Mouse (Mus musculus): ENCODE data around the gene Catsperd. TPM values are rescaled to one million over a fixed set of nuclear protein-coding genes. Genes with fewer than 3 reads are reported as not detected.
A peak's percentile ranks its signal among the peaks of the same experiment; 100 is the strongest.
"Not testable (repeated sequence)": the region's sequence is repeated elsewhere in the genome, so short reads cannot be mapped to it uniquely, and the experiment has no call there.

Gene Catsperd
- polyA plus RNA-seq, 1 experiment from 2014 or later: 0.50 TPM

DNA sequence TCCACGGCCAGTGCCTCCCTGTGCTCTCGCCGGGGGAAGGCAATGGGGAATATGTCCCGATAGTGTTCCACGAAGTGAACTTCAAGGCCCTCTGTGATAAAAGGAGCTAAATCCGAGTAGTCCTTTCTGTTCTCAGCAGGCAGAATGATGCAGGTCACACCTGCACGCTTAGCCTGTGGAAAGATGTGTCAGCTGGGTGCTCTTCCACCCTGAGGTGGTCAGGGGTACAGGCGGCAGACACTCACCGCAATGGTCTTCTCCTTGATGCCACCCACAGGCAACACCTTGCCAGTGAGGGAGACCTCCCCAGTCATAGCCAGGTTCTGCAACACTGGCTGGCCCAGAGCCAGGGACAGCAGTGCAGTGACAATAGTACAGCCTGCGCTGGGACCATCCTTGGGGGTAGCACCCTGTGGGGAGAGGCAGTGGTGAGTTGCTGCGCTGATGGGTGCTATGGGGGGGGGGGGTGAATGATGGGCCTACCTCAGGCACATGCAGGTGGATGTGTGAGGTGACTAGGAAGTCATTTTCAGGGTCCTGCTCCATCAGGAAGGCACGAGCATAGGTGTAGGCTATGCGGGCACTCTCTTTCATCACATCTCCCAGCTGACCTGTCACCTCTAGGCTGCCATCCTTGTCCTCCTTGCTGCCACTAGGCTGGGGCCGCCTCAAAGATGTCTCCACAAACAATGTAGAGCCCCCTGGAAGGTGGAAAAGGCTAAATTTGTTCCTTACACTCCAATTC is 13.4 kb upstream of the Catsperd start:
- Histone ChIP-seq H3K9me3 (replicated peaks) (no peaks in the 10 kb centered on the region), H3K27ac (peak overlapping the region; percentile 83), H3K4me3 (peak overlapping the region; percentile 80), H3K4me1 (peaks cover 51% of the 10 kb centered on the region), H3K4me2 (peak overlapping the region; percentile 88), H3K27me3 (replicated peaks) (no peaks in the 10 kb centered on the region), H3K9ac (peak overlapping the region; percentile 91), H3K36me3 (peaks cover 59% of the 10 kb centered on the region)
- ATAC-seq: no peak
- WGBS (ENCODE audit: insufficient replicate concordance): 20% methylated on average over 14 of the region's 14 CpGs

- Histone ChIP-seq H3K9ac (peak overlapping the region; percentile 91), H3K36me3 (peaks cover 66% of the 10 kb centered on the region), H3K27me3 (replicated peaks) (no peaks in the 10 kb centered on the region), H3K4me3 (peak overlapping the region; percentile 80), H3K4me1 (peaks cover 47% of the 10 kb centered on the region), H3K27ac (peak overlapping the region; percentile 83), H3K9me3 (replicated peaks) (no peaks in the 10 kb centered on the region), H3K4me2 (peak overlapping the region; percentile 88)
- WGBS (ENCODE audit: insufficient replicate concordance): 75% methylated on average over 11 of the region's 11 CpGs
- no peak for ATAC-seq
Measured at GRCm38 (mm10) chr17:56615136-56615784, 12.7 kb upstream of the Catsperd start.

DNA sequence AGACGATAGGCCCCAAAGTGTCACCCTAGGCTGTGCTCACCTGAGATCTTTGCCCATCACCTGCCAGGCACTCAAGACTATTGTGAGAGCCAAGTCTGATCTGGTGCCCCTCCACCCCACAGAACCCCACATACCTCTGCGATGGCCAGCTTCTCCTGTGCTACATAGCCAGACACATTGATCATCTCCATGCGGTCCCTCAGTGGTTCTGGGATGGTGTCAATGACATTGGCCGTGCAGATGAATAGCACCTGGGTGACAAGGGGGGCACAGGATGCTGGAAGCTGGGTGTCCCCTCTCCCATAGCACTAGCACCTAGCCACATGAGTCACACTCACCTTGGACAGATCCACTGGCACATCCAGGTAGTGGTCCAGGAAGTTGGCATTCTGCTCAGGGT is 12.2 kb upstream of the Catsperd start:
- no peak overlapping the region for H3K4me2 ChIP-seq
- peaks cover 42% of the 10 kb centered on the region for H3K4me1 ChIP-seq
- peaks cover 71% of the 10 kb centered on the region for H3K36me3 ChIP-seq
- H3K27ac ChIP-seq: no peak overlapping the region
- H3K9me3 ChIP-seq (replicated peaks): no peaks in the 10 kb centered on the region
- no peak for ATAC-seq
- H3K27me3 ChIP-seq (replicated peaks): no peaks in the 10 kb centered on the region
- H3K9ac ChIP-seq: 0 out of 2 replicates have a peak overlapping the region, but pooled peaks have one; percentile 91
- no peak overlapping the region for H3K4me3 ChIP-seq
- 75% methylated on average over 4 of the region's 4 CpGs for WGBS (ENCODE audit: insufficient replicate concordance)

DNA sequence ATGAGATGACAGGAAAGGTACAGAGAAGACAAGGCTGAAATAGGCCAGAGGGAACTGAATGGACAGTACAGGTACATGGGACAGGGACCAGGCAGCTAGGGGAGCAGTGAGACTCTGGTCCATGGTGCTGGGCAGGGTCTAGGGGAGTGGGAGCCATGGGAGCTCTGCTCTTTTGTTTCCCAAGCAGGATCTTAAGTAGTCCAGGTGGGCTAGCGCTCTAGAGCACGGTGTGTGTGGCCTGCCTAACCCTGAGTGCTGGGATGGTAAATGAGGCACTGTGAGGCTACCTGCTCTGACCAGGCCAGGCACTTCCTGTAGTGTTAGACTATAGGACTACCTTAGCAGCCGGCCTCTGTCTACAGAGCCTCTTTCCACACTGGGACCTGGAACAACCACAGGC is 11.2 kb upstream of the Catsperd start:
- Histone ChIP-seq H3K4me1 (peaks cover 32% of the 10 kb centered on the region), H3K27me3 (replicated peaks) (no peaks in the 10 kb centered on the region), H3K36me3 (peaks cover 80% of the 10 kb centered on the region), H3K9ac (0 out of 2 replicates have a peak overlapping the region, but pooled peaks have one; percentile 3), H3K9me3 (replicated peaks) (no peaks in the 10 kb centered on the region), H3K27ac (no peak overlapping the region), H3K4me3 (no peak overlapping the region), H3K4me2 (no peak overlapping the region)
- 86% methylated on average over 3 of the region's 3 CpGs for WGBS (ENCODE audit: insufficient replicate concordance)
- ATAC-seq: no peak

DNA sequence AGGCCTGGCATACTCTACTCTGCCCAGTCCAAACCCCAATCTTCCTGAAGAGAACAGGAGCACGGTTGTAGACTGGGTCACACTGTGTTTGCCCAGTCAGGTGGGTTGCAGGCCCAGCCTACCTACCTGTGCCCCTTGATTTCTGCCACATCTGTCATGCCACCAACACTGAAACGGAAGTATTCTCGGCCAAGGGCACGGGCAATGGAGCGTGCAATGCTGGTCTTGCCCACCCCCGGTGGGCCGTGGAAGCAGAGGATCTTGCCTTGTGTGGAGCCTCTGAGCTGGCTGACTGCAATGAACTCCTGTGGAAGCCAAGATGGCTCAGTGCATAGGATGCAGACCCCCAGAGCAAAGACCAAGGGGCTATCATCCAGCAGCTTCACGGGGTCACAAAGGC is 10.3 kb upstream of the Catsperd start:
- peaks cover 23% of the 10 kb centered on the region for H3K4me1 ChIP-seq
- H3K4me2 ChIP-seq: no peak overlapping the region
- H3K27me3 ChIP-seq (replicated peaks): no peaks in the 10 kb centered on the region
- WGBS (ENCODE audit: insufficient replicate concordance): 87% methylated on average over 8 of the region's 8 CpGs
- H3K36me3 ChIP-seq: peaks cover 89% of the 10 kb centered on the region
- H3K4me3 ChIP-seq: no peak overlapping the region
- H3K9me3 ChIP-seq (replicated peaks): no peaks in the 10 kb centered on the region
- ATAC-seq: no peak
- no peak overlapping the region for H3K9ac ChIP-seq
- H3K27ac ChIP-seq: no peak overlapping the region

- 44% methylated on average over 3 of the region's 3 CpGs for WGBS (ENCODE audit: insufficient replicate concordance)
- peaks cover 32% of the 10 kb centered on the region for H3K4me1 ChIP-seq
- peaks cover 49% of the 10 kb centered on the region for H3K36me3 ChIP-seq
- H3K4me3 ChIP-seq: peak overlapping the region; percentile 99
- peak overlapping the region; percentile 91 for H3K9ac ChIP-seq
- peak overlapping the region; percentile 94 for H3K4me2 ChIP-seq
- peaks cover 11% of the 10 kb centered on the region; the same call in 1 of the 2 replicates for H3K27me3 ChIP-seq (replicated peaks)
- no peaks in the 10 kb centered on the region for H3K9me3 ChIP-seq (replicated peaks)
- no peak overlapping the region for H3K27ac ChIP-seq
- no peak for ATAC-seq
Measured at GRCm38 (mm10) chr17:56625495-56625894, 2.4 kb upstream of the Catsperd start.

GRCm38 (mm10) chr17:56626260-56626659 is 1.7 kb upstream of the Catsperd start:
- peak overlapping the region; percentile 94 for H3K4me2 ChIP-seq
- peak overlapping the region; percentile 91 for H3K9ac ChIP-seq
- ATAC-seq: no peak; the same call in 1 of the 2 replicates
- no peaks in the 10 kb centered on the region for H3K9me3 ChIP-seq (replicated peaks)
- H3K36me3 ChIP-seq: peaks cover 41% of the 10 kb centered on the region
- under 1% methylated on average over 32 of the region's 32 CpGs for WGBS (ENCODE audit: insufficient replicate concordance)
- H3K27ac ChIP-seq: peak overlapping the region; percentile 78
- peak overlapping the region; percentile 99 for H3K4me3 ChIP-seq
- H3K4me1 ChIP-seq: peaks cover 32% of the 10 kb centered on the region
- H3K27me3 ChIP-seq (replicated peaks): peaks cover 11% of the 10 kb centered on the region; the same call in 1 of the 2 replicates

GRCm38 (mm10) chr17:56626754-56627470 is 1.0 kb upstream of the Catsperd start, which contains the start of gene Lonp1:
Gene Lonp1, minus strand, starts transcription at chr17:56626887.
- Histone ChIP-seq H3K9ac (peak within 1 kb of the TSS; percentile 91), H3K27me3 (replicated peaks) (peaks cover 11% of the 10 kb centered on the region; the same call in 1 of the 2 replicates), H3K36me3 (peaks cover 35% of the 10 kb centered on the region), H3K27ac (peak within 1 kb of the TSS; percentile 78), H3K4me1 (peaks cover 32% of the 10 kb centered on the region), H3K9me3 (replicated peaks) (no peaks in the 10 kb centered on the region), H3K4me3 (peak within 1 kb of the TSS; percentile 99), H3K4me2 (peak within 1 kb of the TSS; percentile 94)
- under 1% methylated on average over 51 of the region's 51 CpGs for WGBS (ENCODE audit: insufficient replicate concordance)
- ATAC-seq: peak; percentile 85

- not testable (repeated sequence) for H3K36me3 ChIP-seq; H3K27ac ChIP-seq; ATAC-seq; H3K9me3 ChIP-seq (replicated peaks); H3K9ac ChIP-seq; H3K4me2 ChIP-seq; H3K4me3 ChIP-seq
- Histone ChIP-seq H3K4me1 (peaks cover 26% of the 10 kb centered on the region), H3K27me3 (replicated peaks) (peaks cover 24% of the 10 kb centered on the region)
- WGBS (ENCODE audit: insufficient replicate concordance): 81% methylated on average over 27 of the region's 27 CpGs
Measured at GRCm38 (mm10) chr17:56629800-56630781, 2.1 kb downstream of the Catsperd start.

GRCm38 (mm10) chr17:56631807-56632206 is 3.9 kb downstream of the Catsperd start:
- H3K27ac ChIP-seq: no peak overlapping the region
- no peak for ATAC-seq
- H3K4me1 ChIP-seq: peaks cover 14% of the 10 kb centered on the region
- 45% methylated on average over 4 of the region's 4 CpGs for WGBS (ENCODE audit: insufficient replicate concordance)
- H3K9me3 ChIP-seq (replicated peaks): no peaks in the 10 kb centered on the region
- no peak overlapping the region for H3K4me3 ChIP-seq
- H3K4me2 ChIP-seq: no peak overlapping the region
- no peak overlapping the region for H3K9ac ChIP-seq
- H3K27me3 ChIP-seq (replicated peaks): peaks cover 26% of the 10 kb centered on the region
- H3K36me3 ChIP-seq: no peaks in the 10 kb centered on the region

GRCm38 (mm10) chr17:56634023-56634422 is 6.1 kb downstream of the Catsperd start:
- peaks cover 28% of the 10 kb centered on the region for H3K27me3 ChIP-seq (replicated peaks)
- 65% methylated on average over 6 of the region's 6 CpGs for WGBS (ENCODE audit: insufficient replicate concordance)

More at GRCm38 (mm10) chr17:56634023-56634422, 6.1 kb downstream of the Catsperd start:
- no peak overlapping the region for H3K9ac ChIP-seq
- ATAC-seq: no peak
- no peaks in the 10 kb centered on the region for H3K4me1 ChIP-seq
- H3K36me3 ChIP-seq: no peaks in the 10 kb centered on the region
- H3K27ac ChIP-seq: no peak overlapping the region
- no peak overlapping the region for H3K4me3 ChIP-seq
- no peaks in the 10 kb centered on the region for H3K9me3 ChIP-seq (replicated peaks)
- no peak overlapping the region for H3K4me2 ChIP-seq

Measured in liver, embryonic 12.5 days (tissue).